Mouse (Mus musculus): ENCODE data around the gene Taf10. TPM values are rescaled to one million over a fixed set of nuclear protein-coding genes. Genes with fewer than 3 reads are reported as not detected.

Taf10 gene
- polyA plus RNA-seq, 1 experiment from 2014 or later: 192 TPM

DNA sequence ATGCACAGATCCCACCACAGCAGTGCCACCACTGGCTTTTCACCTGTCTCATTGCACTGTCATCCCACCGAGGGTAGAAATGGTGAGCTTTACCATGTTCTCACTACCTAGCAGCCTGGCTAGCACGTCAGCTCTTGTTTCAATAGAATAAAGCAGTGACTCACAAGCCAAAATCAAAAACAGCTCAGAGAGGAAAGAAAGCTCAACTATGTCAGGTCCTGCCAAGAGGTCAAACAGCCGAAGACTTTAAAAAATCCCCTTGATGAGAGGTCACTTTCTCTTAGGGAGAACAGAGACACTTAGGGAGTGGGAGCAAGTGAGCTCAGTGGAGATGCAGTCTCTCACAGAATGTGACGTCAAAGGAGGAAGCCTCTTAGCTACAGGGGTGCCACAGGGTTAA, 39.7 kb upstream of the Taf10 start:
- no peak overlapping the region for H3K9ac ChIP-seq
- no peak overlapping the region for H3K4me3 ChIP-seq (ENCODE audit: low read depth, low read length)
- no peaks in the 10 kb centered on the region for H3K27me3 ChIP-seq (ENCODE audit: insufficient read depth, low read length)
- H3K4me1 ChIP-seq (ENCODE audit: insufficient read depth): peaks cover 7% of the 10 kb centered on the region; the same call in 1 of the 2 replicates
- no peak for TF ChIP-seq CTCF (IDR thresholded peaks at IDR 0.05; ENCODE audit: low read depth)
- ATAC-seq (ENCODE audit: insufficient read depth) (no peak), DNase-seq (no peak)
- no peak overlapping the region for H3K27ac ChIP-seq (ENCODE audit: low read depth)
- no peaks in the 10 kb centered on the region for H3K9me3 ChIP-seq (ENCODE audit: low read depth, low read length)
- WGBS: 47% methylated on average over 4 of the region's 4 CpGs
- H3K4me2 ChIP-seq: no peak overlapping the region
- H3K36me3 ChIP-seq (ENCODE audit: insufficient read depth): peaks cover 38% of the 10 kb centered on the region

DNA sequence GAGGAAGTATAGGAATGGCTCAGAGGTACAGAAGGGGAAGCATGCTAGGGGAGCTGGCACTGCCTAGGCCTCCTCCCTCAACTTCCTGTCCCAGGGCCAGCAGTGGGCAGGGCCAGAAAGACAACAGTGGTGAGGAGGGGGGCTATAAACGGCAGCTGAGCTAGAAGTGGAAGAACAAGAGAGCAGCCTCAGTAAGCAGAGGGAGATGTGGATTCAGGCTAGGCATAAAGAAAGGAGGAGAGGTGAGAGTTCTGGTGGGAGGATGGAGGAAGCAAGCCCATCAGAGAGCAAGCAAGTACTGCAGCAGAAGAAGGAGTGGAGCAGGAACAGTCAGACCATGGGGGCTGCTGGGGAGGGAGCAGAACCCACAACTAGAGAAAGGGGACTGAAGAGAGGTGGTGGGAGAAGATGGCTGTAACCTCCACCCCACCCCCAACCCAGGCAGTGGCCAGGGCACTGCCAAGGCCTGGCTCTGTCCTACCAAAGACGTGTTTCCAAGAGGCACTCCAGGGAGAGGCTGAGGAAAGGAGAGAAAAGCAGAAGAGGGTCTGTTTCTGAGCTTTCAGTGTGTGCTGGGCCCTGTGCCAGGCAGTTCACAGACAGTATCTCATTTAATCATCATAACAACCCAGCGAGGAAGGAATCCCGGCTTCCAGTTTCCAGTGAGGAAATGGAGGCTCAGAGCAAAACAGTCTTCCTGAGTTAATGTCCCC, 34.5 kb upstream of the Taf10 start:
- Histone ChIP-seq H3K27ac (ENCODE audit: low read depth) (peak overlapping the region; percentile 96), H3K4me1 (ENCODE audit: insufficient read depth) (0 out of 2 replicates have a peak, but pooled peaks cover 15% of the 10 kb centered on the region), H3K9me3 (ENCODE audit: low read depth, low read length) (no peaks in the 10 kb centered on the region), H3K36me3 (ENCODE audit: insufficient read depth) (peaks cover 41% of the 10 kb centered on the region), H3K4me3 (ENCODE audit: low read depth, low read length) (peak overlapping the region; percentile 29; the same call in 1 of the 2 replicates), H3K27me3 (ENCODE audit: insufficient read depth, low read length) (no peaks in the 10 kb centered on the region), H3K4me2 (peak overlapping the region; percentile 59), H3K9ac (peak overlapping the region; percentile 38)
- WGBS: 23% methylated on average over 4 of the region's 4 CpGs
- no peak for TF ChIP-seq CTCF (IDR thresholded peaks at IDR 0.05; ENCODE audit: low read depth)
- ATAC-seq (ENCODE audit: insufficient read depth) (peak; percentile 90), DNase-seq (peak; percentile 85)

DNA sequence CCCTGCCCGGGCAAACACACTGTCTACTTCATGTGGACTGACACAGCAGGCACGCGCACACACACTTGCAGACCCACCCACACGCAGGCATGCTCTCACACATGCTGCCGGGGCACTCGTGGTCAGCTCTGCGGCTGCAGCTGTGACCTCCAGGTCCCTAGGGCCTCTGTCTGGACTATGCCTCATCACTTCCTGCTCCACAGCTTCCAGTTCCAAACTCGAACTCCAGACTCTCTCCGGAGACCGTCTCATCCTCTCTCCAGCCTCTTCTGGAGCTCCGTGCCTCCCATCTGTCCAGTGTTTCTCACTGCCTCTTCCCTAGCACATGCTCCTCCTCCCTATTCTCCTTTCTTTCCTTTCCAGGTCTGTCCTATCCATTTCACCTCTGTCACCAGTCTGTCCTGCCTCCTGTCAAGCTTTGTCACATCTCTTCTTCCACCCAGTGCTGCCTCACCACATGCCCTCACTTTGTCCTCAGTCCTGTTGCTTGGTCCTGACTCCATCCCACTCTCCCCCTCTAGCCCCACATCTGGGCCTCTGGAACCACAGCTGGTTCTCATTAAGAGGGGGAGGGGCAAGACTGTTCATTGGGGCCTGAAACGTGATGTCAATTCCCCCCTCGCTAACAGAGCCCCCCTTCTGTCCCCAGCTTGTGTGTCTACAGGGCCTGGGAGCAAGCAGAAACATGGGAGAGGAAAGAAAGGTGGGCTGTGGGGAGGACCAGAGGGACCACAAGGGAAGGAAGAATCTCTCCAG, 33.8 kb upstream of the Taf10 start:
- Histone ChIP-seq H3K4me1 (ENCODE audit: insufficient read depth) (0 out of 2 replicates have a peak, but pooled peaks cover 15% of the 10 kb centered on the region), H3K9ac (peak overlapping the region; percentile 43), H3K4me3 (ENCODE audit: low read depth, low read length) (peak overlapping the region; percentile 29), H3K27ac (ENCODE audit: low read depth) (peak overlapping the region; percentile 96), H3K27me3 (ENCODE audit: insufficient read depth, low read length) (no peaks in the 10 kb centered on the region), H3K36me3 (ENCODE audit: insufficient read depth) (peaks cover 39% of the 10 kb centered on the region), H3K4me2 (peak overlapping the region; percentile 59), H3K9me3 (ENCODE audit: low read depth, low read length) (no peaks in the 10 kb centered on the region)
- 28% methylated on average over 13 of the region's 13 CpGs for WGBS
- DNase-seq (peak; percentile 90), ATAC-seq (ENCODE audit: insufficient read depth) (peak; percentile 90)
- no peak for TF ChIP-seq CTCF (IDR thresholded peaks at IDR 0.05; ENCODE audit: low read depth)

DNA sequence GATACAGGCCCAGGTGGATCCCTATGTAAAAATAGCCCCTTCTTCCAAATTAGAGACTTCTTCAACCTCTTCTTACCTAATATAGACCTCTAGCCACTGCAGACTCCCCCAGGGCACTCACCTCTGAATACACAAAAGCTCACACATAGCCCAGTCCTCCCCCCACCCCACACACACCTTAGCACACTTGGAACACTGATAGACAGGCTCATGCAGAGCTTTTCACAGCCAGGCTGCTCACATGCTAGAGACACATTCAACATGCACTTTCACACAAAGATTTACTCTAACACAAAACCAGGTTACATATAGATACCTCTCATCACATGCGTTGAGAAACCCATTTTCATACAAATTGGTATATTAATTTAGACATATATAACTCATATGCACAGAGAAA, 33.2 kb upstream of the Taf10 start:
- H3K4me3 ChIP-seq (ENCODE audit: low read depth, low read length): peak overlapping the region; percentile 29
- no peak for DNase-seq
- H3K27ac ChIP-seq (ENCODE audit: low read depth): peak overlapping the region; percentile 96
- no peaks in the 10 kb centered on the region for H3K27me3 ChIP-seq (ENCODE audit: insufficient read depth, low read length)
- ATAC-seq (ENCODE audit: insufficient read depth): no peak
- WGBS: 83% methylated on average over 1 of the region's 1 CpGs
- H3K4me1 ChIP-seq (ENCODE audit: insufficient read depth): 0 out of 2 replicates have a peak, but pooled peaks cover 15% of the 10 kb centered on the region
- H3K36me3 ChIP-seq (ENCODE audit: insufficient read depth): peaks cover 39% of the 10 kb centered on the region
- no peaks in the 10 kb centered on the region for H3K9me3 ChIP-seq (ENCODE audit: low read depth, low read length)
- peak overlapping the region; percentile 43; the same call in 1 of the 2 replicates for H3K9ac ChIP-seq
- peak overlapping the region; percentile 59 for H3K4me2 ChIP-seq
- TF ChIP-seq CTCF (IDR thresholded peaks at IDR 0.05; ENCODE audit: low read depth): no peak

DNA sequence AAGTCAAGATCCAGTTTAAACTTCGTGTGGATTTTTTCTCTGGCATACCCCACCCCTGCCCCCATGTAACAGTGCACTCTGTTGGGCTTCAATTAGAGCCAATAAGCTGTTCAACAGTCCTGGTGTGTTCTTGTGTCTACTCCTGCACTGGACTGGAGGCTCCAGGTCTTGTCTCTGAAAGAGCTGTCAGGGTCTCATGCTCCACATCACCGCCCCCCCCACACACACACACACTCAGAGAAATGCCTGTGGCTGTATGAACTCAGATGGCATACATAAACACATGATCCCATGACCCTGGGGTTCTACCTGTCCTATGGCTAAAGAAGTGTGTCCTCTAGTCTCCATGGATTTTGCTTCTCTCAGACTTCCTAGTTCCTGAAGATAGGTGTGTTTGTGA, 31.9 kb upstream of the Taf10 start:
- DNase-seq (no peak), ATAC-seq (ENCODE audit: insufficient read depth) (no peak)
- H3K4me2 ChIP-seq: no peak overlapping the region
- no peak overlapping the region for H3K4me3 ChIP-seq (ENCODE audit: low read depth, low read length)
- H3K4me1 ChIP-seq (ENCODE audit: insufficient read depth): 0 out of 2 replicates have a peak, but pooled peaks cover 15% of the 10 kb centered on the region
- no peaks in the 10 kb centered on the region for H3K9me3 ChIP-seq (ENCODE audit: low read depth, low read length)
- TF ChIP-seq CTCF (IDR thresholded peaks at IDR 0.05; ENCODE audit: low read depth): no peak
- peaks cover 43% of the 10 kb centered on the region for H3K36me3 ChIP-seq (ENCODE audit: insufficient read depth)
- H3K27ac ChIP-seq (ENCODE audit: low read depth): no peak overlapping the region
- H3K27me3 ChIP-seq (ENCODE audit: insufficient read depth, low read length): no peaks in the 10 kb centered on the region
- H3K9ac ChIP-seq: no peak overlapping the region
- 81% methylated on average over 2 of the region's 2 CpGs for WGBS

DNA sequence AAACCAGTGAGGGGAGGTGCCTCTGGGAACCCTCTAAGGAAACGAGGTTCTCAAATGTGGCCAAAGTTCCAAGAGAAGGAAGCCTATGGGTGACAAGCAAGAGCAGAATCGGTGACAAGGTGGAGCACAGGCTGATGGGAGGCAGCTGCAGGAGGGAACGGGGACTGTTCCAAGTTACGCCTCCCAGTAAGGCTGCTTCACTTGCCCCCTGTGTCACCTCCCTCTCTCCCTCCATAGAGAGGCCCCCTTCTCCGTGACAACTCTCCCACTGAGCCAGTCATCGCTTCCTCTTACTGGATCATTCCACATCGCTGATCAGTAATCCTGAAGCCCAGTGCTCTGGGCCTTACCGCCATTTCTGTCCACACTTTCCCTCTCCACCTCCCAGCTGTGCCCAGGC, 30.5 kb upstream of the Taf10 start:
- Histone ChIP-seq H3K4me2 (peak overlapping the region; percentile 18; the same call in 1 of the 2 replicates), H3K4me1 (ENCODE audit: insufficient read depth) (0 out of 2 replicates have a peak, but pooled peaks cover 15% of the 10 kb centered on the region), H3K4me3 (ENCODE audit: low read depth, low read length) (no peak overlapping the region), H3K27ac (ENCODE audit: low read depth) (peak overlapping the region; percentile 60; the same call in 1 of the 2 replicates), H3K9me3 (ENCODE audit: low read depth, low read length) (no peaks in the 10 kb centered on the region), H3K27me3 (ENCODE audit: insufficient read depth, low read length) (no peaks in the 10 kb centered on the region), H3K9ac (no peak overlapping the region), H3K36me3 (ENCODE audit: insufficient read depth) (peaks cover 44% of the 10 kb centered on the region)
- no peak for TF ChIP-seq CTCF (IDR thresholded peaks at IDR 0.05; ENCODE audit: low read depth)
- peak; percentile 71 for DNase-seq
- peak; percentile 26 for ATAC-seq (ENCODE audit: insufficient read depth)
- 46% methylated on average over 8 of the region's 8 CpGs for WGBS

DNA sequence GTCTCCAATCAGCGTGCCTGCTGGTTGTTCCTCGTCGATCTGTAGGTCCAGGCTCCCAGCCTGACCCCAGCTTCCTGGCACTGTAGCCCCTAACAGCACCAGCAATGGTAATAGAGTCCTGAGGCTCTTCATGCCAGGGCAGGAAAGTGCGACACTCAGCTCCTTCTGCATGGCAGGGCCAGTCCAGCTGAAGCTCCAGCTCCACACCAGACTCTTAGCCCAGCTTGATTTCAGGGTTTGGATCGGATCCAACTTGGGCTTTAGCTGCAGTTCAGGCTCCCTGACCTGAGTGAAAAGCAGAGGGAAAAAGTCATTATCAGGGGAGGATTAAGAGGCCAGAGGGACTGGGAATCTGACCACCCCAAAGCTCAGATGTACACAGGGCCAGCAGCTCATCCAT, 28.9 kb upstream of the Taf10 start:
- TF ChIP-seq CTCF (IDR thresholded peaks at IDR 0.05; ENCODE audit: low read depth): no peak
- Histone ChIP-seq H3K9me3 (ENCODE audit: low read depth, low read length) (no peaks in the 10 kb centered on the region), H3K4me1 (ENCODE audit: insufficient read depth) (0 out of 2 replicates have a peak, but pooled peaks cover 10% of the 10 kb centered on the region), H3K4me2 (no peak overlapping the region), H3K36me3 (ENCODE audit: insufficient read depth) (peaks cover 52% of the 10 kb centered on the region), H3K27me3 (ENCODE audit: insufficient read depth, low read length) (no peaks in the 10 kb centered on the region), H3K4me3 (ENCODE audit: low read depth, low read length) (no peak overlapping the region), H3K9ac (no peak overlapping the region), H3K27ac (ENCODE audit: low read depth) (0 out of 2 replicates have a peak overlapping the region, but pooled peaks have one; percentile 7)
- ATAC-seq (ENCODE audit: insufficient read depth): no peak
- DNase-seq: peak; percentile 69
- 72% methylated on average over 5 of the region's 5 CpGs for WGBS
